Mouse (Mus musculus): Measurements from ENCODE around the gene Gm1604a.

Gene Gm1604a

DNA sequence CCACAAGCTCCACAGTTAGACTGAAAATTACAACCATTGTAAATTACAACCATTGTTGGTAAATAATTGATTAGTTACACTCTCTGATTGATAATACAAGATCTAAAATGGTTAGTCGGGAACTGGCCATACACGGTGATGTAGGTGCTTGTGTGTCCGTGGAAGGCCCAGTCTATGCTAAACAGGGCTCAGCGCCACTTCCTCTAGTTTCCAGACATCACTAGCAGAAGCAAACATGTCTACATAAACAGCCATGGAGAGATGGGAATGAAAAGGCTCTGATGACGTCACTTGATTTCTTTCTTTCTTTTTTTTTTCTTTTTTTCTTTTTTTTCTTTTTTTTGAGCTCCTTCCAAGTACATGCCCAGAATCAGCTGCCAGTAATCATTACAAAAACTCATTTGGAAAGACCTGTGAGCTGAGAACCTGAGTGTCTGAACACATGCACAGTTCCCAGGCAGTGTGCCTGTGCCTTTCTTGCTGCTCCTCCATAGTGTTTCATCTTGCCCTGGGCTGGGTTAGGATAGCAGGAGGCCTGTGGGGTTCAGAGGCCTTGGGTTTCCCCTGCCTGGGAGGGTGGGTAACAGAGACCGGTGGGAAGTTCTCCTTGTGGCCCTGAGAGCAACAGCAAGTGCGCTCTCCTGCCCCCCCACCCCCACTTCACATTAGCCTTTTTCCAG, 44.3 kb downstream of the Gm1604a start:
- WGBS: 69% methylated on average over 6 of the region's 7 CpGs

DNA sequence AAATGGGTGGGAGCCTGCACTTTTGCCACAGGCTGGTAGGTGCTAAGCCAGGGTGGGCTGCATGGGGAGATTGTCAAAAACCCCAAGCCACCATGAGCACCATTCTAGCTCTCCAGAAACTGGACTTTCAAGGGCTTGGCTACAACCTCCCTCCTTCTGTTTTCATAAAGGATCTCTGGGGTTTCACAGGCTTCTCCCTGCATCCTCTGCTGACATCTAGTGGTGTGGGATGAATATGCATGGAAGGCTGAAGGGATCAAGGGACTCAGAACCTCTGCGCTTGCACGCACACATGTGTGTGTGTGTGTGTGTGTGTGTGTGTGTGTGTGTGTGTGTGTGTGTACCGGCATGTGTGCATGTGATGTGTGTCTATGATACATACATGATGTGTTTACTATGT, 49.1 kb downstream of the Gm1604a start:
- WGBS: 10% methylated on average over 3 of the region's 3 CpGs

DNA sequence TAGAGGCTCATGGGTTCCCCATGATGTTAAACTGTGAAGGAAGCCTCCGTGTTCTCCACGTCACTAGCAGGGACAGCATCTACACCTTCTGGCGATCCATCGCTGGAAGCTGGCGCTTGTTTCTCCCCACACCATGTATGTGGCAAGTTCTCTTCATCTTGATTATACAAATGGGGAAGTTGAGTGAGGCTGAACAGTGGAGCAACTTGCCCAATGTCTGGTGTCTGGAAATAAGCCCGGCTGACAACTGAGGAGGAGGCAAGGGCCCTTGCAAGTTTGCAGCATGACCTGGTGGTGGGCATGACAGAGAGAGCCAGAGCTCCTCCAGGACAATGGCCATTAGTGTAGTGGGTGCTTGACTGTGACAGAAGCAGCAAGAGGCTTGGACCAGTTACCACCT, 50.2 kb downstream of the Gm1604a start:
- 85% methylated on average over 5 of the region's 6 CpGs for WGBS

DNA sequence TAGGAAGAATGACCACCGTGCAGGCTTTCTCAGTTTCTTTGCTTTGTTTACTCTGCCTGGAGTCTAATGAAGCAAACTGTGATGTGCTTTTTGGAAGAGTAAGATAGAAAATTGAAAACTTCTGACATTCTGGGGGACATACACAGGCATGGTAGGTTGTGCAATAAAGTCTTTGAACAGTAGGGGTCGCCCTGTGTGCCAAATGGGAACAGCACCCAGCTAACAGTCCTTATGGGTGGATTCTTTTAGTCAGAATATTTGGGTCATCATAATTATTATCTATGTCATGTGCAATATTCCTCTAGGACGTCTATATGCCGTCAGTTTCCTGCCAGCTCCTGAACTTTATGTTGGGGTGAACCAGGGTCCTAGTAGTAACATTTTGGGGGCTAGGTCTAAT, 54.2 kb downstream of the Gm1604a start:
- WGBS: 0% methylated on average over 1 of the region's 4 CpGs

DNA sequence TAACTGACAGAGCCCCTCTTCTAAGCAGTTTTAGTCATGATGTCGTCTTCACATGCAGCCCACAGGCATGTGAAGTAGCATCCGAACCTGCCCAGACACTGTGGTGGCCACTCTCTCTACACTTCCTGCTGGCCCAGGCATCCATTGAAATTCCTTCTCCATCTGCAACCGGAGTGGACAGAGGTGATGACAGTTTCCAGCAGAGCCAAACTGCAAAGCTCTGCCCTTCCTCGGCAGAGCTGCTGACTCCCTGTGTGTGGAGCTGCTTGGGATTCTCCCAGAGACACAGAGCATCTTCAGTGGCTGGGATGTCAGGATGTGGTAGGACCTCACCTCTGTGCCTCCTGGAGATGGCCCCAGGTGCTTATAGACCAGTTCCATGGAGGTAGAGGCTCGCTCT, 59.2 kb downstream of the Gm1604a start:
- no CpG with 5 or more reads among the region's 5 CpGs for WGBS

DNA sequence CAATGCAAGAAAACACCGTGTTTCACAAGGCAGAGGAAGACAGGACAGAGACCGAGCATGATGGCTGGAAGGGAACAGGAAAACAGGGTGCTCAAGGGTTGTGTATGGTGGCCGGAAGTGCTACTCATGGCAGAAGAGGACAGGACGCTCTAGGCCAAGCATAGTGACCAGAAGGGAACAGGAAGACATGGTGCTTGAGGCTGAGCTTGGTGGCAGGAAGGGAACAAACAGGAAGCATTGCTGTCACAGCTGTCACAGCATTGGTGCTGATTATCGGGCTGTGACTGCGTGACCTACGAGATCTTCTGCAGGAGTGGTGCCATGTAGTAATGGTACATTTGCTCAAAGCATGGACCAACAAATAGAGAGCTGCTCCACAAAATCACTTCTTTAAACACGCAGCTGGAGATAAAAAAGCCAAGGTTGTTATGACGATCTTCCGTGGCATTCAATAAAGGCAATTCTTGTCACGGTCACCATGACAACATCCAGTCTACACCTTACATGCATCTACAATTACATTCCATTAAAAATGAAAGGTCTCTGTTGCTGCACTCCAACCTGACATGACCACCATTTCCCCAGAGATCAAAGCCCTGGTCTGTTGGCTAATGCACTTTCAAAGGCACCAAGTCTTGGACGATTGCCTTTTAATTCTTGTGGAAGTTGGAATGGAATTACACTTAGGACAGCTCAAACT, 60.3 kb downstream of the Gm1604a start:
- WGBS: no CpG with 5 or more reads among the region's 12 CpGs

DNA sequence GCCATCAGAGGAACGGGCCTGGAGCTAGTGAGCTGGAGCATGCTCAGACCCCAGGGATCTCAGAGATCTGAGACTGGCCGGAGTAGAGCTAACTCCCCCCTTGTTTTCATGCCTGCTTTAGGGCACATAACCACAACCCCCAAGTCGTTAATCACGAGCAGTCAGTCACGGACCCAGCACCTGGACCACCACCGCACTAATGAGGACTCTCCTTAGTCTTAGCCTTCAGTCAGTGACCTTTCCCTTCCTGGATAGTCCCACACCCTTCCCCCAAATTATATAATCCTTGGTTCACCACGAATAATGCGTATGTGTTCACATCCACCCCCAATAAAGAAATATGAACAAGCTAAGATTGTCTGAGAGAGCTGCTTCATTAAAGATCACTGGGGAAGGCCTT, 61.5 kb downstream of the Gm1604a start:
- 84% methylated on average over 6 of the region's 8 CpGs for WGBS

DNA sequence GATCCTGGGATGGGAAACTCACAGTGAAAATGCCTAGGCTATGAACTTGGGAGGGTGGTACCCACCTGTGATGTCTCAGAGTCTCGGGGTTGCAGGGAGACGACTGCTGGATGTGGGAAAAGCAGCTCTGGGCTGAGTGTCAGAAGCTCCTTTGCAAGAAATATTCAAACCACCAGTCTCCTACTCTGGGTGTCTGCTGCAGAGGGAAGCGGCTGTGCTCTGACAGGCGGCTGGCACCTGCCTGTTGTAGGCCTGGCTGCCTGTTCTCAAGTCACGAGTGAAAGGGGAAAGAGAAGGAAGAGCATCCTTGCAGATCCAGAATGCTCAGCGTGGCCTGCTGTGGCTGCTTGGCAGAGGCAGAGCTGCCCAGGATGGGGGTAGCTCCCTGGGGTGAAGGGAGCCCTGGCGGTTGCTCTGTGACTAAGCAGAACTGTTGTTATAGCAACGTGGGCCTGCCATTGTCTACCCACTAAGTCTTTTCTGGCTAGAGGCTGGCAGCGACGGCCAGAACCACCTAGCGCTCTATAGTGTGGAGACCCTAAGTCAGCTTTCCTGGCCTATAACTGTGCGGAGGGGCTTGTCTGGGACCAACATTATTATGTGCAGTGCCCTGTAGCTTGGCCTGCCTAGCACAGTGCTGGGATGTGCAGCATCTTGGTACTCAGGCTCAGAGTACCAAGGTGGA, 72.6 kb downstream of the Gm1604a start:
- no CpG with 5 or more reads among the region's 12 CpGs for WGBS

DNA sequence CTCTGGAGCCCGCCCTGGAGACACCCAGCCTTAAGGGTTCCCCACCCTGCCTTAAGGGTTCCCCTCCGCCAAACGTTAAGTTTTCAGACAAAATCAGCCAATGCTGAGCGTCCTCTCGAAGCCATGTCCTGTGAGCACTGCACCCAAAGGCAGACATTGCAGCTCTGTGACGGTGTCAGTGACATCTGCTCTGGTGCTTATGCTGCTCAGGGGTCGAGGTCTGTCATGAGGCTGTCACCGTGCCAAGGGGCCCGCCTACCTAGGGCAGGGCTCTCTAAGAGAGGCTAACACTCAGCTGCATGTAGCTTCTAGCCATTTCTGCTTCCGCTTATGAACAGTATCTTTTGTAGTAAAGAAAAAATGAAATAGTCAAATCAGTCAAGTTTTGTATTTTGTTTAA, 73.7 kb downstream of the Gm1604a start:
- WGBS: 78% methylated on average over 9 of the region's 10 CpGs

DNA sequence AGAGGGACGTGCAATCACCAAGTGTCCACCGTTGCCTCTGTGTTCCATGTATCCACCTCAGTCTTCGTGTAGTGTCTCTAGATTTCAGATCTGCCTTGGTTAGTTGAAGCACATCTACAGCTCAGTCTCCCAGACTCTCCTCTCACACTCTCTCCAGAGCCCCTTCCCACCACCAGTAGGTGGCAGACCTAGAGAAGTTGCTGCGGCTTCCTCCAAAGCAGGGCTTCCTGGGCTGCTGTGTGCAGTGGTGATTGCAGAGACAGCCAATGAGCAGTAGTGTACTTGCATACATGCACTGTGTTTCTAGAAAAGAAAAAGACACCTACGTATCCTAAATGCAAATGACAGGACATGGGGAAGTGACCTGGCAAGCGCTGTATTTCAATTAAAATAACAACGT, 77.6 kb downstream of the Gm1604a start:
- WGBS: no CpG with 5 or more reads among the region's 7 CpGs

DNA sequence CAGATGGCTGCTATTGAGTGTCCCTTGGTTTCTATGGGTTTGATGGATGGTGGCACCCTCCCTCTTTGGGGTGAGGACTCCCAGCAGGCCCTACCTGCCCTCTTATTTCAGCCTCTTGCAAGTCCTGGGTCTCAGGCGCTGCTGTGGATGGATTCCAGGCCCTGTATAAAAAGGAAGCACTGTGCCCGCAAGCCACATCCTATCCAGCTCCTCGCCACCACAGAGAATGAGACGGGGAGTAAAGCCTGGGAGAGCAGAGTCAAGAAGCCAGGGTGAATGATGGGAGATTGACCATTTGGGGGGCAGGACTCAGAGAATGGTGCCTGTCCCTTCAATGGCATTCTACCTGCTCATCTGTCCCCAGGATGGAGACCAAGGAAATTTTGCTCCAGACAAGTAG, 86.3 kb downstream of the Gm1604a start:
- WGBS: 73% methylated on average over 4 of the region's 4 CpGs

DNA sequence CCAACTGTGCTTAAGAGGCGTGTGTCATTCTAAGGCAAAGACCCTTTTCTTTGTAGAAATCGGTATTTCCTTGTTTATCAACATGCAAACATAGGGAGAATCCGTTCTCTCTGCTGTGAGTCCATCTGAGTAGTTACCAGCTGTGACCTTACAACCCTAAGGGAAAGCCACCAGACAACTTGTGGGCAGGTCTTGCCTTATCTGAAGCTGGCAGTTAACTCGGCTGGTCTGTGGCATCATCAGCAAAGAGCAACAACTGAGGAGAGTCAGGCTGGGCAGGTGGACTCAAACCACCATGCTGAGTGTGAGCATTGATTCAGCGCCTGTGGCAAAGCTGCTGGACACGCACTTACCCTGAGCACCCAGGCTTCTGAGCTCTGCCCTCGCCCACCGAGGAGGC, 90.9 kb downstream of the Gm1604a start:
- WGBS: 88% methylated on average over 8 of the region's 8 CpGs

DNA sequence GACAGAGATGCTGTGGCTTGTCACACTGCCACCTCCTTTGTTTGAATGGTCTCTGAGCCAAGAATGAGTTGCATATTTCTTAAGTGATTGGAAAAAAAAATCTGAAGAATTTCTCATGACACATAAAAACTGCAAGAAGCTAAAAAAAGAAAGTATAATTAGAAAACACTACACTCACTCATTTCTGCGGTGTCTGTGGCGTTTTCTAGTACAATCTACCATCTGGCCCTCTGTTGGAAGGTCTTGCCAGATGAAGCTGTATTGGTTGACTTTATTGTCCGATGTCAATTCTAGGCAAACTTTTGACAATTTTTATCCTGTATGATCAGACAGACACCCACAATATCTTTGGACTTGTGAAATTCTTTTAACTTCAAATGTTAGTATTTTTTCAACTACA, 95.5 kb downstream of the Gm1604a start:
- WGBS: 55% methylated on average over 3 of the region's 3 CpGs

DNA sequence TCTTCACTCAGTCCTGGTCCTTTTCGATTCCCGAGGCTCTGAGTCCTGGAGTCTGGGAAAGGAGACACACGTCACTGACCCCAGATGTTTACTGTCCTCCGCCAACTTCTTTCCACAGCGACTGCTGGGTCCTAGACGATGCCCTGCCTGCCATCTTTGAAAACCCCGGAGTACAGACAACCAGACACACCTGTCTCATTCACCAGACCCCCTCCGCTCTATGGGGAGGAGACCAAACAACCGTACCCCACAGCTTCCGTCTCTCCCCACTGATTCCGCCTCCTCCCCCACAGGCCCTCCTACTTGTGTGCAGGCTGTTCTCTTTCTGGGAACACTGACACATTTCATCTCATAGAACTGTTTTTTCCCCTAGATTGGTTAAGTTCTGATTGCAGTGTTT, 97.2 kb downstream of the Gm1604a start:
- 66% methylated on average over 11 of the region's 11 CpGs for WGBS

DNA sequence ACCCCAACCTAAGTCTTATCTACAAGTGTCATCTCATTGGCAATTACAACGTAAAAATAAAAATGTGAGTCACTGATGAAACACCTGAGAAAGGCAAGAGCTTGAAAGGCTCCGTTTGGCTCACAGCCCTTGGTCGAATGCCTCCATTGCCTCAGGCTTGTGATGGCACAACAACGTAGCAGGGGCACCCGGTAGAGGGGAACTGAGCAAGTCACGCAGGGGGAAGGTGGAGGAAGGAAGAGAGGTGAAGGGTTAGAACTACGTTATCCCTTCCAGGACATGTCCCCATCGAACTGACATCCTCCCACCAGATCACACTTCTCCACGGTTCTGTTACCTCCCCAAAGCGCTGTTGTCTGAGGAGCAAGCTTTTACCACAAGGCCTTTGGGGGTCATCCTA, 101.1 kb downstream of the Gm1604a start:
- 91% methylated on average over 8 of the region's 10 CpGs for WGBS

DNA sequence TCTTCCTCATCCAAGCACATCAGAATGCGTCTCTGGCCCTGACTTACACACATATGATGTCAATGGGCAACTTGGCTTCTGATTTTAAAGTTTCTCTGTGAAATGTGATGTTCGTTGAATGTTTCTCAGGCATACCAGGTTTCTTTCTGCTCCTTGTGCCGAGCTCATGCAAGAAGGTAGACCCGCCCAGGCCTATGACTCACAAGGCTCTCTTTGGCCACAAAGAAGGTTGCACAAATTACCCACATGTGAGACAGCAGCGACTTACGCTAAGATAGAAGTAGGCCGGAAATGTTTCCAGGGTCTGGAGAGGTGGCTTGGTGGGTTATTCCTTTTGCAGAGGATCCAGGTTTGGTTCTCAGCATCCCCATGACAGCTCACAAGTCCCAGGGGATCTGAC, 108.6 kb downstream of the Gm1604a start:
- WGBS: no CpG with 5 or more reads among the region's 7 CpGs

DNA sequence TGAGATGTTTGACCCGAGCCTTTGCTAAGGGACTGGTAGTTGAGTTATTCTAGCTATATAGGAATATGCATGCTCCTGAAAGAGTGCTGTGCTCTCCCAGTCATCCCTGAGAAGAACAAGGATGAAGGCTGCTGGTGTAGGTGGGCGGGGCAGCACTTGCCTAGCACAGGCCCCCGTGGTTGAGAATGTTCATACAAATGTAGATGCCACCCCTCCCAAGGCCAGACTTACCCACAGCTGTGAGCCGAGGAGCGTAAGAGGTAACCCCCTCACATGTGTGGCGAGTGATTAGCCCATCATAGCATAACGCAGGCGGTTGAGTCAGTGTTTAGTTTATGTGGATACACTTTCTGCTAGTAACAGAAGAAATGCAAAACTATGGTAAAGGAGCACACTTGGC, 109.9 kb downstream of the Gm1604a start:
- WGBS: 84% methylated on average over 7 of the region's 8 CpGs
